Mouse (Mus musculus) heart, postnatal 10 days (tissue): ENCODE measurements around the gene Farp1. TPM values are rescaled to one million over a fixed set of nuclear protein-coding genes. Genes with fewer than 3 reads are reported as not detected.
A peak's percentile ranks its signal among the peaks of the same experiment; 100 is the strongest.
"Not testable (repeated sequence)": the region's sequence is repeated elsewhere in the genome, so short reads cannot be mapped to it uniquely, and the experiment has no call there.

Source experiments
- DNase-seq, 2 experiments: peaks; one replicate each; pipeline ENCODE4 v3.0.0; 2021
- intact Hi-C: fragments of 180-260 bp; cut with DNase I; formaldehyde crosslinking; loops from one replicate; pipeline ENCODE4 v1.15.1; 2025
- total RNA-seq, 2 experiments: library from RNA; stranded (reverse); gene quantifications; 2 replicates each; pipeline ENCODE4 v1.2.3; 2021

Farp1 gene
- total RNA-seq, 2 experiments from 2014 or later = 31.1 to 32.8 TPM

- DNase-seq = no peak
- intact Hi-C loops = no loop called here
Observed at GRCm38 (mm10) chr14:121101531-121101930, 66.5 kb downstream of the Farp1 start.

DNA sequence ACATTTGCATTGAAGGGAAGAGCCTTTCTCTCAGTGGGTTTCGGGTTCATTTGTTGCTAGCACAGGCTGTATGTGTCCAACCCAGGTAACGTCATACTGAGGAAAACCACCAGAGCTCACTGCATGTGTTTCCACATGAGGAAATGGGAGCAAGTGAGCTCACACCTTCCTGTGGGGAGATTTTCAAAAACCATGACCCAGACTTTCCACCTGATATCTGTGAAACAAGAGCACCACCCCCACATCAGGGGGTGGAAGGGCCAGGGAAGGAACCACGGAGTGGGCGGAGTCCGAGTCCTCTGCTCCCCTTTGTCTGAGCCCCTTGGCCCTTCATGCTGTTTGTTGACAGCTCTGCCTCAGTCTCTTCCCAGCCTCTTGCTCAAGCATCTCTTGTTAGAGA, 67.6 kb downstream of the Farp1 start:
- no peak for DNase-seq
- intact Hi-C loops = no loop called here

DNA sequence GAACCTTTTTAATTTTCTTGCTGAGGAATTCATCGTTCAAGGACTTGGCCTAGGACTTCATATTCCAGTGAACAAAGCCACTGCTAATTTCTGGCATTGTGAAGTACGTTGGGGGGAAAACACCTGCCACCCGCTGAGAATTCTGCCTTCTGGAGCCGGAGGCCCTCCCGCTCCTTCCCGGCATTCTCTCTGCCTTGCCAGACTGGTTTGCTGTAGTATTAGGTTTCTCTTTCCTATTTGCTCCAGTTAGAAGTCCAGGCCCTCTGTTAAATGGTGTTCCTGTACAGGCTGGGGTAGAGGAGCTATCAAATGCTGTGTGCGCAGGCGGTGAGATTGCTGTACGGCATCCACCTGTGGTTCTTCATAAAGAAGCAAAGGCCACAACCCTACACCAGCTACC, 68.5 kb downstream of the Farp1 start:
- intact Hi-C loops = no loop called here
- no peak for DNase-seq

DNA sequence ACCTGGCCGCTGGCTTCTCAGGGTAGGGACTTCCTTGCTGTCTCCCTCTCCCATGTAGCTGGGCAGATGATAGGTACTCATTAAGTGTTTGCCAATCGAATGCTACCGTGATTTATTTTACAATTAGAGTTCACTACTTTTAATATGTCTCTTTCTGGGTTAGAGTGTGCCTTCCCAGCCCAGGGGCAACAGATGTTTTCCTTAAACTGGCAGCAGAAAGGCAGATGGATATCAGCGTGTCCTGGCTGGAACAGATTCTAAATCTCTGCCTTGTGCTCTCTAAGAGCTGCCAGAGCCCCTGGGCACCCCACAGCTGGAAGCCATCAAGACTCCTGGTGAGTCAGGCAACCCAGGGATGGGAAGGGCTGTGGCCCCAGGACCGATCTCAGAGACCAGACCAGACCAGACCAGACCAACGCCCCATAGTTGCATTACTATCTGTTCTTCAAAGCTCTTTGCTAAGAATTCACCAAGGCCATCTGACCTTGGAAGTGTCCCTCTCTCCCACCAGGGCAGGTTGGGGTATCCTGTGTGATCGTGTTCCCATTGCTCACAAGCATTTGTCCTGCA, 69.8 kb downstream of the Farp1 start:
- intact Hi-C loops = loop anchor here (5.0 kb wide), 1 partner anchor 68 kb away; the partner anchor contains the start of gene Farp1
- no peak for DNase-seq

- intact Hi-C loops = loop anchor here (5.0 kb wide), 1 partner anchor 70 kb away; the partner anchor contains the start of gene Farp1
- DNase-seq = no peak
Observed at GRCm38 (mm10) chr14:121106906-121107305, 71.9 kb downstream of the Farp1 start.

DNA sequence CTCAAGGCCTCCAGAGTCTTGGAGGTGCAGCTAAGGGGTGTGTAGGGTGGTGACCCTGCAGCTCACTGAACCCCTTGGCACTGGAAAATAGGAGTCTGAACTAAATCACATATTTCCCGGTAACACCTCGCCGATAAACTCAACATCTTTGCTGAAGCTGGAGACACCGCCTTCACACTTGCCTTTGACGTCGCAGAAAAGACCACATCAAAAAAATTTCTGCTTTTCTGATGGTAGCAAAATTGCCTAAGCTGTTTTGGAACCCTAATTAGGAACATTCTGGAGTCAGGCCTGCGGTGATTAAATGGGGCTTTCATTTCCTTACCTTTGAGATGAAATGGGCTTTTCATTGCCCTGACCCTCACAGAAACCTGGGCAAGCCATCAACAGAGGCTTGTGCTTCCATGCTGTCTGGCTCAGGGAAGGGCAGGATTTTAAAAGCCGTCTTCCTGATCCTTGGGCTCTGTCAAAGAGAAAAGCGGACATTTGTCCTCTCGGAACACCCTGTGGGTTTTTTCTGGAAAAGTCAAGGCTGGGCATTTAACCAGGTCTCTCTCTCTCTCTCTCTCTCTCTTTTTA, 72.8 kb downstream of the Farp1 start:
- intact Hi-C loops = loop anchor here (5.0 kb wide), 1 partner anchor 70 kb away; the partner anchor contains the start of gene Farp1
- no peak for DNase-seq

DNA sequence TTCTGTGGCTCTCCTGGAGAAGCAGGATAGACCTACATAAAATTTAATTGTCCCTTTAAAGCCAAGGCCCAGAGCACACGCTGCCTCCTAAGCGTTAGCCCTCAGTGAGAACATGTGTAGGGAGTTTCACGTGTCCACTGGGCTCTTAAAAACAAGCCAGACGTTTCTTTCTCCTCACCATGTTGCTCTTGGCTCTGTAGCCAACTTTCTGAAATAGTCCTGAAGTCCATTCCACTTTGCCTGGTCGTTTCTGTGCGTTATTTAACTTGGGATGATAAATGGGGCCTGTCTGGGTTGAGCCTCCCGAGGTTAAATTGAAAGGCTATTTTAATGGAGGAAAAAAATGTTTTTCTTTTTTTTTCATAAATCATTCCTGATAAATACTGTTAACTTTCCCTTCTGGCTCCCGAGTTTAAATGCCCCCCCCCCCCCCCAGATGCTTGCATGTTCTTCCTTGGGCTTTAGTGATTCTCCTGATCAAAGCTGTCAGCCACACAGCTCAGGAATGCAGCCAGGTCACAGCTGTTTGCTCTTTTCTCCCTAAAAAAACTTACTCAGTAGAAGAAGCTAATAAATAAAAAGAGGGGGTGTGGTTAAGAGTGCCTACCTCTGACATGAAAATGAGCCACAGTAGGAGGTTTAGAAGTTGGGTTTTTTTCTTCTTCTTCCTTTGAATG, 73.6 kb downstream of the Farp1 start:
- intact Hi-C loops = loop anchor here (5.0 kb wide), 1 partner anchor 71 kb away; the partner anchor contains the start of gene Farp1
- peak in 1 of 2 experiments; percentile 47 for DNase-seq

DNA sequence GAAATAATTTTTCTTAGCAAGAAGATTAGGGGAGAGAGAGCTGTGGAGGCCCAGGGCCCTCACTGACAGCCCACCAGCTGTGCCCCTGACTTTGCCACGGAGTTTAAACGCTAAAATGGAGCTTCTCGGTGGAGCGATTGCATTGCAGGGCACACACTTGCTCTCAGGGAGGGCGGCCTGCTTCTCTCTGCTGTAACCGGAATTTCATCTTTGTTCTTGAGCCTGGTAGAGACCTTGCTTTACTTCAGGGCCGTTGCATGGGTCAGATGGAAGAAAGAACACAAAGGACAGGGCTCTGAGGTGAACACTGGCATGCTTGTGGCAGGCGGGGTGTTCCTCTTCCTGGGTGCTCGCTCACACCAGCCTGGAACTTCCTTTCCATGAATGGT, 74.1 kb downstream of the Farp1 start:
- intact Hi-C loops = loop anchor here (5.0 kb wide), 1 partner anchor 72 kb away; the partner anchor contains the start of gene Farp1
- DNase-seq = no peak

DNA sequence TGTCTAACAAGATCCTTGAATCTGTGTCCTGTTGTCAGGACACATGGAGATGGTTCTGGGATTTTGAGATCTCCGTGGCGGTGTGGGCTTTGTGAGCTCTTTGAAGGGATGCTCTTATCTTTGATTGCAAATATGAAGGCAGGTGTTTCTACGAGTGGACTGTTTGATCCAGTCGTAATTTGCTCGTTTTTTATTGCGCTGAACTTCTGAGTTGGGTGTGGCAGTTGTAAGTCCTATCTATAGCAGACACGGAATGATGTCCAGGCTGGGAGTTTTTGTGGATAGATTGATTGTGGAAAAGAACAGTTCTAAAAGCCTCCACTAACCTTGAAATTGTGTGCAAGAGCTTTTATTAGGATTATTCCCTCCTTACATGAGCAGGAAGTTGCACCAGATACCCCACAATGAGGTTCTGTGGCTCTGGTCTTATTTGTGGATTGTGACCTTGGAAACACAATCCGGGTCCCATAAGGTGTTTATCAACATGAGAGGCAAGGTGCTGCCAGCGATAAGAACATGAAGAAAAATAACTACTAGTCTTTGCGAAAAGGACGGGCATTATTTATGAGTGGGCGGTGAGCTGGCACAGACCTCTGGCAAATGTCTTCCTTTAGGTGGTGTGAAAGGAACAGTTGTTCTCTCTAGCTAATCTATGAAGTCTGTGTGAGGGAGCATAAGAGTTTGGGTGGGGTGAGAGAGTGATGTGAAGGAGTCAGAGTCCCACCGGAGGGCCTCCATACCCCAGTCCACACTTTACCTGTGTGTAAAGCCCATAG, 75.7 kb downstream of the Farp1 start:
- intact Hi-C loops = no loop called here
- DNase-seq = no peak

DNA sequence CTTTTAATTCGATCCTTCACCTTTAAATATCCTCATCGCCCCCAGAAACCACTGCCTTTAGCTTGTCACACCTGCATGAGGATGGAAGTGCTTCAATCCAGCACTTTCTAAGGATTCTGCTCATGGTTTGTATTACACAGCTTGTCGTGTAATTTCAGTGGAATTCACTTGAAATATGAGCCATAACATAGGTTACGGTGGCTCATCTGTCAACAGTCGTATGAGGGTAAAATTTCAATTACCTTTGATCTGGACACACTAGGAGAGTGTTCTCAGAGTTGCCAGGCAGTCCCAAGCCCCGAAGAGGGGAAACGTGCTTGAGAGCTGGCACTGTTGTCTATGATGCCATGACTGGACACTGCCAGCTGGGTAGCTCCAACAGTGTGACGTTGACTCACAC, 77.1 kb downstream of the Farp1 start:
- DNase-seq = no peak
- intact Hi-C loops = no loop called here

DNA sequence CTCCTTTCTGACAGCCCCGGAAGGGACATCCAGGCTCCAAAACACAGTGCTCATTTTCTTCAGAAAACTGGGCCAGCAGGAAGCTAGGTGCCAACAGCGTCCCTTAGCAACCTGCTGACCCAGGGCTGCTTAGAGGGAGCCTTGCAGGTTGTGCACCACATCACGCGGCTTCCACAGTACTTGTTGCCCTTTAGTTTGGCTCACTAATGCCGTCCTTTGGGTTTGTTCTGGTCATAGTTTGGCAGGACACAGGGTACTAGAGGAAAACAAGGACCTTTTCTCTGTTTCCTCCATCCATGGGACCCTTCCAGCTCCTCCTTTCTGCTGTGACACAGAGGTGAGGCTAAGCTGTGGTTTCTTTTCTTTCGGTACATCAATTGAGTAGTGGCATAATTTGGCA, 78.8 kb downstream of the Farp1 start:
- intact Hi-C loops = no loop called here
- no peak for DNase-seq

GRCm38 (mm10) chr14:121116696-121117095, 81.7 kb downstream of the Farp1 start:
- DNase-seq = no peak
- intact Hi-C loops = no loop called here

- DNase-seq = no peak
- intact Hi-C loops = no loop called here
Observed at GRCm38 (mm10) chr14:121118860-121119259, 83.9 kb downstream of the Farp1 start.

- peak; percentile 56 to 62 for DNase-seq
- intact Hi-C loops = no loop called here
Observed at GRCm38 (mm10) chr14:121121664-121122063, 86.7 kb downstream of the Farp1 start.

GRCm38 (mm10) chr14:121122852-121123251, 87.9 kb downstream of the Farp1 start:
- intact Hi-C loops = no loop called here

DNA sequence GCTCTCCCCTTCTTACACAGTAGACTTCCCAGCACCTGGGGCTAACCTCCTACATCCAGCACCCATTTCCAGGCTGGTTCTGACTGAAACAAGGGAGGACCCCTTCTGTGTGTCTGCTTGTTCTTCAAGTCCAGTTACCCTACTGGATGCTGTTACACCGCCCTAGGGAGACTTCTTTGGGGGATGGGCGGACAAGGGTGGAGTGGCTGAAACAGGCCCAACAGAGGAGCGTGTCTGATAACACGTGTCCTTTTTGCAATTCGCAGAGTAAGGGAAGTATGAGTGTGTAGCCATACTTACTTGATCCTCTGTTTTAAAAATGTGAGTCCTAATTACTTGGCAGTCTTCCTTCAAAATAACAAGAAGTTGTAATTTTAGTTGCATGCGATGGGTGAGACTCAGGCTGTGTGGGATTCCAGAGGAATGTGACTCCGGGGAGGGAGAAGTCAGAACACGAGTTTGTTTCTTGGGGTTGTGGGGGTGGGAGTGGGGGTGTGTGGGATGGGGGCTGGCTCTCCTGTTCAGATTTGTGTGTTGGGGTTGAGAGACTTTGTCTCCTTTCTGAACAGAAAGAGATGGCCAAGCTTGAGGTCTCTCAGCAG, 89.5 kb downstream of the Farp1 start:
- intact Hi-C loops = no loop called here
- peak; percentile 37 to 40 for DNase-seq

More at GRCm38 (mm10) chr14:121122852-121123251, 87.9 kb downstream of the Farp1 start:
- DNase-seq = no peak

DNA sequence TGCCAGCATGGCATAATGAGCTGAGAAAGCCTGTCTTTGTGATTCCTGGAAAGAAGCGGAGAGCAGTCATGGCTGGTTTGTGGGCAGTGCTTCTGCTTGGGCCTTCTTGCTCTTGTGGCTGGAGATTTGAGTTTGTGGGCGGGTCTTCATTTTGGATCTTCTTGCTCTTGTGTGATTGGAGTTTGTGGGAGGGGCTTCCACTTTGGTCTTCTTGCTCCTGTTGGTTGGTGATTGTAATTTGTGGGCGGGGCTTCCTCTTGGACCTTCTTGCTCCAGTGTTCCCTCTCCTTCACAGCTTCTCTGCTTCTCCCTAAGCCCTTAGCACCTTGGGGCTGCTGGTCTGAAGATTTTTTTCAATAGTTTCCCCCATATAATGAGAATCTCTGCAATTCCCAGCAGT, 90.7 kb downstream of the Farp1 start:
- intact Hi-C loops = no loop called here
- DNase-seq = no peak

GRCm38 (mm10) chr14:121126291-121126690, 91.3 kb downstream of the Farp1 start:
- intact Hi-C loops = no loop called here
- DNase-seq = no peak

DNA sequence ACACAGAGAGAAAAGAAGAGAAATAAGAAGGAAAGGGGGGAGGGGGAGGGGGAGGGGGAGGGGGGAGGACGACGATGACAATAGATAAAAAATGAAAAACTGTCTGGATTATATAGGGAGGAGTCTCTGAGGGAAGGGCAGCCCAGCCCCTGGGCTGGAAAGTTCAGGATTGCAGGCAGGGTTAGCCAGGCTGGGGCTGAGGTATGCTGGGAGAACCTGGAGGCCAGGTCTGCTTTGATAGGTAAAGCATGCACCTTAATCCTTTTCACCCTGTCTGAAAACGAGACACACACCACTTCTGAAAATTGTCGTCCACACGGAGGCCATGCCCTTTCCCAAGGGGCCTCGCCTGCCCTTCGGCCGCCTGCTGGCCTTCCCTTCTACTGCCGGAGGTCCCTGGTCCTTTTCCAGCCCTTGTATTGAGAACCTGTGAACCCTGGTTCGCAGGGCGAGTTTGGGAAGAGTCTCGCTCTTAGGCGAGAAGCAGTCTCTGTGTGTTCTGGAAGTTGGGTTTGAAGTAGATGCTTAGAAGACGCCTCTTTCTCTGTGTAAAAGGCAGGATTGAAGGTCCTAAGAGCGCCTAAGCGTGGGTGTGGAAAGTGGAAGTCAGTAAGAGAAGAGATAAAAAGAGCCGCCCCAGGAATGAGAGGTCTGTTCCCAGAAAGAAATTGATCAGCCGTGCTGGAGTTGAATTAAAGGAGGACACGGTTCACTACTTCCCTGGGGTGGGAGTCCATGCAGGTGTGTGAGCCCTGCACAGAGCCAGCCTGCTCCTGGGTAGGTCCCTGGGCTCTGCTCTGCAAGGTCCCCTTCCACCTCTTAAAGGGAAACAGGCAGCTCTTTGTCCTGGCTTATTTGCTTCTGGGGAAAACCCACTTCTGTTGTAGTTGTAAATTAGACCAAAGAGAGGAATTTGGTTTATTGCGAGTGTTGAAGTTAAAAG, 94.1 kb downstream of the Farp1 start:
- no peak for DNase-seq
- intact Hi-C loops = no loop called here

DNA sequence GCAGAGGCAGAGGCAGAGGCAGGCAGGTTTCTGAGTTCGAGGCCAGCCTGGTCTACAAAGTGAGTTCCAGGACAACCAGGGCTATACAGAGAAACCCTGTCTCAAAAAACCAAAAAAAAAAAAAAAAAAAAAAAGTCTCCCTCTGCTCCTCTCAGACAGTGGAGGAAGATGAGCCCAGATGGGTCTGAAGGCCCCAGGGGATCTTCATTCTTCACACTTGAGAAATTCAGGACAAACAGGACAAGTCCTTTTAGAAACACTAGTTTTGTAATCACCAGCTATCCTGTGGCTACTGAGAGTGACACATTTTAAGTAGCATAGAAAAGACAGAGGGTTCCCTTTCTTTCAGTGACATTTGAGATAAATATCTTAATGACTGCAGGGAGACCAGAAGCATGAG, 95.4 kb downstream of the Farp1 start:
- DNase-seq, intact Hi-C loops: not testable (repeated sequence)
